Mouse (Mus musculus) heart, adult 2 months (tissue): ENCODE measurements around the gene Rbm3. TPM values are rescaled to one million over a fixed set of nuclear protein-coding genes. Genes with fewer than 3 reads are reported as not detected.

Source experiments
- DNase-seq, 2 experiments: peaks; one replicate each; pipeline ENCODE4 v3.0.0; 2021
- H3K27ac ChIP-seq: fragments of 200-600 bp; 2 replicates; pipeline ENCODE4 v1.8.1; 2022
- H3K27me3 ChIP-seq: fragments of 200-500 bp; 2 replicates; pipeline ENCODE4 v1.6.1; 2012; ENCODE audit warnings: mild to moderate bottlenecking, low read length, inconsistent platforms, mixed read lengths; ENCODE audit not compliant: control insufficient read depth, insufficient read depth
- H3K36me3 ChIP-seq: fragments of 200-500 bp; 2 replicates; pipeline ENCODE4 v1.6.1; 2012; ENCODE audit warnings: low read length, inconsistent platforms; ENCODE audit not compliant: control insufficient read depth, insufficient read depth
- H3K4me1 ChIP-seq: fragments of 200-500 bp; 2 replicates; pipeline ENCODE4 v1.6.1; 2011; ENCODE audit warnings: low read length; ENCODE audit not compliant: control insufficient read depth, insufficient read depth
- H3K4me3 ChIP-seq: fragments of 200-600 bp; 2 replicates; pipeline ENCODE4 v1.8.1; 2022
- H3K79me2 ChIP-seq: fragments of 200-500 bp; replicated peaks from 2 replicates; pipeline ENCODE4 v1.6.1; 2012; ENCODE audit warnings: mild to moderate bottlenecking, inconsistent platforms, low read length, moderate library complexity, mixed read lengths; ENCODE audit not compliant: control insufficient read depth, insufficient read depth
- H3K9ac ChIP-seq: fragments of 200-500 bp; 2 replicates; pipeline ENCODE4 v1.6.1; 2012; ENCODE audit warnings: low read depth, mild to moderate bottlenecking, control low read depth, inconsistent platforms, low read length, mixed read lengths
- CTCF ChIP-seq: fragments of 200-600 bp; IDR thresholded peaks from 2 replicates; pipeline ENCODE4 v1.8.1; 2022; ENCODE audit warnings: antibody characterized with exemption, mild to moderate bottlenecking, moderate library complexity
- EP300 ChIP-seq: fragments of 200-500 bp; IDR thresholded peaks from 2 replicates; pipeline ENCODE4 v1.6.1; 2011; ENCODE audit warnings: low read depth, low read length, control low read depth; ENCODE audit not compliant: insufficient read depth
- POLR2A ChIP-seq: fragments of 200-500 bp; IDR thresholded peaks from 2 replicates; pipeline ENCODE4 v1.6.1; 2011; ENCODE audit warnings: mild to moderate bottlenecking, low read depth, low read length, control low read depth; ENCODE audit not compliant: insufficient read depth
- WGBS: fragments of 180-500 bp; shearing (Covaris S2); methylation state at CpG from one replicate; pipeline ENCODE4 v1.1.7; 2018; 5-methylcytosine and 5-hydroxymethylcytosine counted together
- intact Hi-C: fragments of 180-260 bp; cut with DNase I; formaldehyde crosslinking; loops from one replicate; pipeline ENCODE4 v1.15.1; 2025
- long read RNA-seq: library from polyadenylated mRNA; stranded (forward); transcript quantifications from one replicate; pipeline ENCODE4 v2.0.0, GENCODE M21; 2021
- polyA plus RNA-seq: library from polyadenylated mRNA; depleted of rRNA; stranded (reverse); fragments of >200 nt; gene quantifications from 2 replicates; pipeline ENCODE4 v1.2.3, GENCODE M21; 2012; rRNA removed
- total RNA-seq, 2 experiments: library from RNA; stranded (reverse); gene quantifications; 2 replicates each; pipeline ENCODE4 v1.2.3; 2021

Gene Rbm3
- total RNA-seq (10 to 100 TPM; 38.1 to 78.9 TPM), polyA plus RNA-seq (44.1 and 55.3 TPM in 2 replicates)
- long read RNA-seq, transcript Rbm3-206 (7 exons, 1,338 nt) = minor isoform, 8 of 31 reads
- long read RNA-seq, transcript Rbm3-203 (7 exons, 1,225 nt) = major isoform, 9 of 31 reads
- long read RNA-seq, partial matches to known transcripts = 2 of 31 reads
- long read RNA-seq, other reads (novel, unspliced or antisense) = 4 of 31 reads

- Histone ChIP-seq H3K27ac (peak within 1 kb of the TSS; percentile 90), H3K4me1 (peaks cover 2% of the 10 kb centered on the region; the same call in 1 of the 2 replicates), H3K79me2 (no peaks in the 10 kb centered on the region), H3K36me3 (peaks cover 9% of the 10 kb centered on the region), H3K4me3 (peak within 1 kb of the TSS; percentile 70), H3K9ac (peak within 1 kb of the TSS; percentile 92), H3K27me3 (no peaks in the 10 kb centered on the region)
- TF ChIP-seq POLR2A (peak; percentile 90), CTCF (no peak), EP300 (0 out of 2 replicates have a peak, but pooled peaks have one; percentile 22)
- peak; percentile 86 to 89 for DNase-seq
- WGBS = 21% methylated on average over 65 of the region's 65 CpGs
- intact Hi-C loops = loop anchor here (10.0 kb wide), 1 partner anchor 109 kb away; the partner anchor contains the start of gene Ftsj1
These were observed at the start of gene Rbm3 for GRCm38 (mm10) chrX:8145153-8145991. Gene Rbm3 (minus strand): TSS chrX:8145880.

- 27% methylated on average over 10 of the region's 10 CpGs for WGBS
These were observed 47.7 kb upstream of the Rbm3 start, which contains the start of gene Ebp for GRCm38 (mm10) chrX:8193419-8193723. Gene Ebp (minus strand): TSS chrX:8193512.

GRCm38 (mm10) chrX:8192640-8193418 lies 47.1 kb upstream of the Rbm3 start:
- WGBS = 14% methylated on average over 38 of the region's 38 CpGs
- Histone ChIP-seq H3K36me3 (no peaks in the 10 kb centered on the region), H3K27me3 (no peaks in the 10 kb centered on the region), H3K9ac (peak overlapping the region; percentile 96), H3K4me3 (peak overlapping the region; percentile 65), H3K79me2 (no peaks in the 10 kb centered on the region), H3K27ac (peak overlapping the region; percentile 73), H3K4me1 (no peaks in the 10 kb centered on the region)
- intact Hi-C loops = loop anchor here (2.0 to 5.0 kb wide), 2 partner anchors 16 to 61 kb away; partner anchors contain the start of genes Tbc1d25 and Wdr13
- peak; percentile 76 to 87 for DNase-seq
- TF ChIP-seq POLR2A (peak; percentile 84), EP300 (0 out of 2 replicates have a peak, but pooled peaks have one; percentile 29), CTCF (no peak)

More at GRCm38 (mm10) chrX:8193419-8193723, 47.7 kb upstream of the Rbm3 start, which contains the start of gene Ebp:
- DNase-seq = peak in 1 of 2 experiments; percentile 4
- no peaks in the 10 kb centered on the region for H3K27me3 ChIP-seq
- H3K27ac ChIP-seq = peak within 1 kb of the TSS; percentile 73
- H3K4me3 ChIP-seq = peak within 1 kb of the TSS; percentile 65
- no peaks in the 10 kb centered on the region for H3K36me3 ChIP-seq
- intact Hi-C loops = loop anchor here (2.0 to 5.0 kb wide), 2 partner anchors 17 to 61 kb away; partner anchors contain the start of genes Tbc1d25 and Wdr13
- peak within 1 kb of the TSS; percentile 96 for H3K9ac ChIP-seq
- no peak for TF ChIP-seq CTCF
- no peak for TF ChIP-seq POLR2A
- TF ChIP-seq EP300 = no peak
- no peaks in the 10 kb centered on the region for H3K4me1 ChIP-seq
- H3K79me2 ChIP-seq = no peaks in the 10 kb centered on the region

- 12% methylated on average over 13 of the region's 13 CpGs for WGBS
- no peaks in the 10 kb centered on the region for H3K79me2 ChIP-seq
- intact Hi-C loops = loop anchor here (2.0 to 5.0 kb wide), 2 partner anchors 15 to 60 kb away; partner anchors contain the start of genes Tbc1d25 and Wdr13
- no peaks in the 10 kb centered on the region for H3K27me3 ChIP-seq
- TF ChIP-seq CTCF (no peak), POLR2A (no peak), EP300 (no peak)
- H3K9ac ChIP-seq = peak overlapping the region; percentile 96
- H3K4me3 ChIP-seq = peak overlapping the region; percentile 65
- peak overlapping the region; percentile 73 for H3K27ac ChIP-seq
- no peaks in the 10 kb centered on the region for H3K36me3 ChIP-seq
- no peaks in the 10 kb centered on the region for H3K4me1 ChIP-seq
- DNase-seq = no peak
These were observed 46.5 kb upstream of the Rbm3 start for GRCm38 (mm10) chrX:8192126-8192639.

DNA sequence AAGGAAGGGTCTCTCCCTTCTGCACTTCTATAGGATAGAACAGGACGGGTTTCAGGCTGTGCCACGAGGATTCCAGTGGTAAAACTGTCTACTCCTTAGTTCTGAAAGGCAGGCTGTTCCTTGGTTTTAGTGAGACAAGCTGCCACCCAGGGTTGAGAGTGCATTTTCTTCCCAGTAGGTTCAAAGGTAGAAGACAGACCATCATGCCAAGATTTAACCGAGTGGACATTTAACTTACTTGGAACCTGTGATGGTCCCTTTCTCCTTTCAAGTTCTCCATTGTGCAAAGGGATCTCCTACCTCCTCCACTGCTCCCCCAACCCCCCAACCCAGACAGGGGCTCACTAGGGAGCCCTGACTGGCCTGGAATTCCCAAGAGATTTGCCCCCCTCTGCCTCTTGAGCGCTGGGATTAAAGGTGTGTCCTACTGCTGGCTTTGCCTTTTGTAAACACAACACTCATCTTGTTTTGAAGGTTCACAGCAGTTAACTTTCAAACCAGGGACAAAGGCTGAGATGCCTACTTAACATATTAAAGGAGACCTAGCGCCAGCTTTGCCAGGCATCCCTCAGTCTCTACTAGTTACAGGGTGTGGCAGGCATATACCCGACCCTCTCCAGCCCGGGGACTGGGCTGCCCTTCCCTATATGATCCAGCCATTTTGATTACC lies 37.3 kb upstream of the Rbm3 start:
- H3K27ac ChIP-seq = no peak overlapping the region

More for the DNA sequence above, 37.3 kb upstream of the Rbm3 start:
- 17% methylated on average over 7 of the region's 7 CpGs for WGBS
- intact Hi-C loops = no loop called here
- H3K4me1 ChIP-seq = no peaks in the 10 kb centered on the region
- H3K27me3 ChIP-seq = no peaks in the 10 kb centered on the region
- no peak overlapping the region for H3K4me3 ChIP-seq
- no peaks in the 10 kb centered on the region for H3K36me3 ChIP-seq
- TF ChIP-seq EP300 = no peak
- no peak for TF ChIP-seq POLR2A
- TF ChIP-seq CTCF = no peak
- H3K9ac ChIP-seq = no peak overlapping the region
- no peak for DNase-seq
- no peaks in the 10 kb centered on the region for H3K79me2 ChIP-seq
